Mouse (Mus musculus): ENCODE data around the gene Mmrn2. TPM values are rescaled to one million over a fixed set of nuclear protein-coding genes. Genes with fewer than 3 reads are reported as not detected.
A peak's percentile ranks its signal among the peaks of the same experiment; 100 is the strongest.
"Not testable (repeated sequence)": the region's sequence is repeated elsewhere in the genome, so short reads cannot be mapped to it uniquely, and the experiment has no call there.

Mmrn2 gene
- polyA plus RNA-seq, 1 experiment from 2014 or later = 28.8 TPM

DNA sequence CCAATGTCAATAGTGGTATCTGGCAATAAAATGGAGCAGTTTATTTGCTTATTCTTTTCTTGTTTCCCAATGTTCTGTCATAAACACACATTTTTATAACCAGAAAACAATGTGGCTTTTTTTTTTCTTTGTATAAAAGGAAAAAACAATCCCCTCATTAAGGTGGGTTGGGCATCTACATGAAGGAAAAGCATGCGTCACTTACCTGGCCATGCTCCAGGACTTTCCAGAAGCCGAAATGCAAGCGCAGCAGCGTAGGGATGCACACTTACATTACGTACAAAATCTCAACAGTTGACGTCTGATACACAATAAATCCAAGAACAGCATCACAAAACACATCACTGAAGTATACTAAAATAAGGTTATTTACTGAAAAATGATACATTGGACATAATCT lies 35.5 kb downstream of the Mmrn2 start:
- no peak for ATAC-seq (ENCODE audit: insufficient number of reproducible peaks, insufficient read depth, low FRiP score, low read depth)
- Histone ChIP-seq H3K27me3 (ENCODE audit: control insufficient read depth, insufficient read depth, low read length) (no peaks in the 10 kb centered on the region), H3K4me2 (ENCODE audit: low read length) (no peak overlapping the region), H3K9ac (ENCODE audit: low read length) (no peak overlapping the region), H3K4me1 (ENCODE audit: control insufficient read depth in 2 of 2, insufficient read depth in 2 of 2, low read length in 2 of 2) (no peaks in the 10 kb centered on the region), H3K36me3 (ENCODE audit: control insufficient read depth, insufficient read depth, low read length) (peaks cover 89% of the 10 kb centered on the region), H3K27ac (replicated peaks in 1 of 2; ENCODE audit: control insufficient read depth in 1 of 2, insufficient read depth in 1 of 2, low read depth in 2 of 2, low read length in 2 of 2) (no peak overlapping the region), H3K4me3 (ENCODE audit: control insufficient read depth in 1 of 2, insufficient read depth in 1 of 2, low read depth in 1 of 2, low read length in 2 of 2) (no peak overlapping the region), H3K9me3 (ENCODE audit: control insufficient read depth, low read length) (no peaks in the 10 kb centered on the region)
- WGBS = 94% methylated on average over 6 of the region's 6 CpGs

DNA sequence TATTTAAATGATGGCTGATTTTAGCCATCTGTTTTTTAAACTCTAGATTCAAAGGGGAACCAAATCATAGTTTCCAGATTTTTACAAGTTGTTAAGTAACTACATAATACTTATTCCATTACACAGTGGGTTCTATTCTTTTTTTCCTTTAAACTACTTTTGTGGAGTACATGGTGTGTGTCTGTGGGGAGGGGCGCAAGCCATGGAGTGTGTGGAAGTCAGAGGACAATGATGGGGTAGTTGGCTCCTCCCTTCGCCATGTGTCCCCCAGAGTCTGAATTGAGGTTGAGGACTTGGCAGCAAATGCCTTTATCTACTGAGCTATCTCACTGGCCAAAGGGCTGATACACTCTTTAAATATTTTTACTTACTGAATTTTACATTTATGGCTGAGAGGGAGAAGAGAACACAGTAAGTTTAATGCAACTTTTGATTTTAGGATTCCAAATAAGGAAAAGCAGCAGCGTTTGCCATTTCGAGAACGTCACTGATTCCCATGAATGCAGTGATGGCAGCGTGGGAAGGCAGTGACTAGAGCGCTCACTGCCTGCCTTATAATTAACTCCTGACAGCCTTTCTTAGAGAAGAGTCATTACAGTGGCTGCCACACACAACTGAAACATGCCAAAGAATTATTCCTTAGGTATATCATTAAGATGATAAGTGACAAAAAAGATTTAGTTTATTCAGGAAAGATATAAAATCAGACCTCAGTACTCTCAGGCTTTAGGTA lies 37.1 kb downstream of the Mmrn2 start:
- ATAC-seq (ENCODE audit: insufficient number of reproducible peaks, insufficient read depth, low FRiP score, low read depth) = no peak
- Histone ChIP-seq H3K9ac (ENCODE audit: low read length) (no peak overlapping the region), H3K4me1 (ENCODE audit: control insufficient read depth in 2 of 2, insufficient read depth in 2 of 2, low read length in 2 of 2) (no peaks in the 10 kb centered on the region), H3K4me3 (ENCODE audit: control insufficient read depth in 1 of 2, insufficient read depth in 1 of 2, low read depth in 1 of 2, low read length in 2 of 2) (no peak overlapping the region), H3K9me3 (ENCODE audit: control insufficient read depth, low read length) (no peaks in the 10 kb centered on the region), H3K36me3 (ENCODE audit: control insufficient read depth, insufficient read depth, low read length) (peaks cover 84% of the 10 kb centered on the region), H3K4me2 (ENCODE audit: low read length) (no peak overlapping the region), H3K27ac (replicated peaks in 1 of 2; ENCODE audit: control insufficient read depth in 1 of 2, insufficient read depth in 1 of 2, low read depth in 2 of 2, low read length in 2 of 2) (no peak overlapping the region), H3K27me3 (ENCODE audit: control insufficient read depth, insufficient read depth, low read length) (no peaks in the 10 kb centered on the region)
- WGBS = 85% methylated on average over 7 of the region's 7 CpGs

DNA sequence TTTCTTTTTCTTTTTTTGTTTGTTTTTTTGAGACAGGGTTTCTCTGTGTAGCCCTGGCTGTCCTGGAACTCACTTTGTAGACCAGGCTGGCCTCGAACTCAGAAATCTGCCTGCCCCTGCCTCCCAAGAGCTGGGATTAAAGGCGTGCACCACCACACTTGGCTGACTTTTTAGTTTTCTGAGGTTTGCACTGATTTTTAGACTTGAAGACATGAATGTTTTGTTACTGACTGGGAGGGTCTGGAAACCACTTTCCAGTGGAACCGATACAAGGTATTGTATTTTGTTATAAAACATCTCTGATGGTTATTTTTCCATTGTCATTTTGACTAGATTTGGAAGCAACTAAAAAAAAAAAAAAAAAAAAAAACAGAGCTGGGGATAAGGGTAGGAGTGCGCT lies 41.7 kb downstream of the Mmrn2 start:
- not testable (repeated sequence) for H3K27me3 ChIP-seq (ENCODE audit: control insufficient read depth, insufficient read depth, low read length); H3K9me3 ChIP-seq (ENCODE audit: control insufficient read depth, low read length); H3K4me2 ChIP-seq (ENCODE audit: low read length); H3K4me3 ChIP-seq (ENCODE audit: control insufficient read depth in 1 of 2, insufficient read depth in 1 of 2, low read depth in 1 of 2, low read length in 2 of 2); H3K9ac ChIP-seq (ENCODE audit: low read length); H3K27ac ChIP-seq (replicated peaks in 1 of 2; ENCODE audit: control insufficient read depth in 1 of 2, insufficient read depth in 1 of 2, low read depth in 2 of 2, low read length in 2 of 2); ATAC-seq (ENCODE audit: insufficient number of reproducible peaks, insufficient read depth, low FRiP score, low read depth); H3K4me1 ChIP-seq (ENCODE audit: control insufficient read depth in 2 of 2, insufficient read depth in 2 of 2, low read length in 2 of 2)
- 89% methylated on average over 4 of the region's 4 CpGs for WGBS
- peaks cover 90% of the 10 kb centered on the region for H3K36me3 ChIP-seq (ENCODE audit: control insufficient read depth, insufficient read depth, low read length)

DNA sequence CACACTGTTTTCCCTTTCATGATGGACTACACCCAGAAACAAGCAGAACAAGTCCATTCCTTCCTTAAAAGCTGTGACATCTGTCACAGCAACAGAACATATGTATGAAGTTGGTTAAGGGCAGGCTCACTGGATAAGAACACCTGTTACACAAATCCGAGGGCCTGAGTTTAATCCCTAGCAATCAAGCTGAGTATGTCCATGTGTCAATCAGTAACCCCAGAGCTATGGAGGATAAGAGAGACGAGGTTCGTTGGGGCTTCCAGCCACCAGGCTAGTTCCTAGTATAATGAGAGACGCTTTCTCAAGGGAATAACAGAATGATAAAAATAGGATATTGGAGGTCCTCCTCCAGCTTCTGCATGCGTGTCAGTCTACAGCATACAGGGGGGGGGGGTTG lies 42.2 kb downstream of the Mmrn2 start:
- H3K4me1 ChIP-seq (ENCODE audit: control insufficient read depth in 2 of 2, insufficient read depth in 2 of 2, low read length in 2 of 2) = no peaks in the 10 kb centered on the region
- H3K9me3 ChIP-seq (ENCODE audit: control insufficient read depth, low read length) = no peaks in the 10 kb centered on the region
- 74% methylated on average over 5 of the region's 5 CpGs for WGBS
- H3K27ac ChIP-seq (replicated peaks in 1 of 2; ENCODE audit: control insufficient read depth in 1 of 2, insufficient read depth in 1 of 2, low read depth in 2 of 2, low read length in 2 of 2) = no peak overlapping the region
- no peak overlapping the region for H3K9ac ChIP-seq (ENCODE audit: low read length)
- ATAC-seq (ENCODE audit: insufficient number of reproducible peaks, insufficient read depth, low FRiP score, low read depth) = no peak
- no peaks in the 10 kb centered on the region for H3K27me3 ChIP-seq (ENCODE audit: control insufficient read depth, insufficient read depth, low read length)
- H3K4me2 ChIP-seq (ENCODE audit: low read length) = no peak overlapping the region
- H3K4me3 ChIP-seq (ENCODE audit: control insufficient read depth in 1 of 2, insufficient read depth in 1 of 2, low read depth in 1 of 2, low read length in 2 of 2) = no peak overlapping the region
- peaks cover 92% of the 10 kb centered on the region for H3K36me3 ChIP-seq (ENCODE audit: control insufficient read depth, insufficient read depth, low read length)

DNA sequence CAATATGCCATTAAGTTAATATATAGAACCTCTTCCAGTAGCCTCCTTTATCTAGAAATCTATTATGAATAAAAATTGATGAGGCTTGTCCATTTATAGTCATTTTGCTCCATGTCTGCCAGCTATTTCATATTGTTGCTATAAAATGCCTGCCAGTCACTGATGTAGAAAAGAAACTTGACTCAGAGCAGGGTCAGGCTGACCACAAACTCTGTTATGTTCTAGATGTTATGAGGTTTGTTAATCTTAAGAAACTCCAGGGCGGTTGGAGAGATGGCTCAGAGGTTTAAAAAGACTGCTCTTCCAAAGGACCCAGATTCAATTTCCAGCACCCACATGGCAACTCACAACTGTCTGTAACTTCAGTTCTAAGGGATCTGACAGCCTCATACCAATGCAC lies 45.8 kb downstream of the Mmrn2 start:
- peaks cover 93% of the 10 kb centered on the region for H3K36me3 ChIP-seq (ENCODE audit: control insufficient read depth, insufficient read depth, low read length)
- H3K4me1 ChIP-seq (ENCODE audit: control insufficient read depth in 2 of 2, insufficient read depth in 2 of 2, low read length in 2 of 2) = no peaks in the 10 kb centered on the region

DNA sequence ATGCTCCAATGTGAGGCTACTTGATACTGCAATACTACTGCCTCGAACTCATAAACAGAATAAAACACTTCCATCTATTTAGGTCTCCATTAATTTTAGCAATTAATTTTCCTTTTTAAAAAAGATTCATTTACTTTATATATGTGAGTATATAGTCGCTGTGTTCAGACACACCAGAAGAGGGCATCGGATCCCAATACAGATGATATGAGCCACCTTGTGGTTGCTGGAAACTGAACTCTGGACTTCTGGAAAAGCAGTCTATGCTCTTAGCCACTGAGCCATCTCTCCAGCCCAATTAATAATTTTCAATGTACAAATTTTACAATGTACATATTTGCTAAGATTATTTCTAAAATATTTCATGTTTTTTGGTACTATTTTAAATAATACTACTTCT lies 53.0 kb downstream of the Mmrn2 start:
- H3K4me2 ChIP-seq (ENCODE audit: low read length) = no peak overlapping the region
- 95% methylated on average over 3 of the region's 3 CpGs for WGBS
- no peaks in the 10 kb centered on the region for H3K9me3 ChIP-seq (ENCODE audit: control insufficient read depth, low read length)
- H3K4me3 ChIP-seq (ENCODE audit: control insufficient read depth in 1 of 2, insufficient read depth in 1 of 2, low read depth in 1 of 2, low read length in 2 of 2) = no peak overlapping the region
- no peak for ATAC-seq (ENCODE audit: insufficient number of reproducible peaks, insufficient read depth, low FRiP score, low read depth)
- H3K36me3 ChIP-seq (ENCODE audit: control insufficient read depth, insufficient read depth, low read length) = peaks cover 90% of the 10 kb centered on the region
- H3K9ac ChIP-seq (ENCODE audit: low read length) = no peak overlapping the region
- no peaks in the 10 kb centered on the region for H3K4me1 ChIP-seq (ENCODE audit: control insufficient read depth in 2 of 2, insufficient read depth in 2 of 2, low read length in 2 of 2)
- no peaks in the 10 kb centered on the region for H3K27me3 ChIP-seq (ENCODE audit: control insufficient read depth, insufficient read depth, low read length)
- no peak overlapping the region for H3K27ac ChIP-seq (replicated peaks in 1 of 2; ENCODE audit: control insufficient read depth in 1 of 2, insufficient read depth in 1 of 2, low read depth in 2 of 2, low read length in 2 of 2)

More for the DNA sequence above, 45.8 kb downstream of the Mmrn2 start:
- Histone ChIP-seq H3K4me3 (ENCODE audit: control insufficient read depth in 1 of 2, insufficient read depth in 1 of 2, low read depth in 1 of 2, low read length in 2 of 2) (no peak overlapping the region), H3K9me3 (ENCODE audit: control insufficient read depth, low read length) (no peaks in the 10 kb centered on the region), H3K27me3 (ENCODE audit: control insufficient read depth, insufficient read depth, low read length) (no peaks in the 10 kb centered on the region), H3K9ac (ENCODE audit: low read length) (no peak overlapping the region), H3K27ac (replicated peaks in 1 of 2; ENCODE audit: control insufficient read depth in 1 of 2, insufficient read depth in 1 of 2, low read depth in 2 of 2, low read length in 2 of 2) (no peak overlapping the region), H3K4me2 (ENCODE audit: low read length) (no peak overlapping the region)
- WGBS = 100% methylated on average over 1 of the region's 1 CpGs
- ATAC-seq (ENCODE audit: insufficient number of reproducible peaks, insufficient read depth, low FRiP score, low read depth) = no peak

DNA sequence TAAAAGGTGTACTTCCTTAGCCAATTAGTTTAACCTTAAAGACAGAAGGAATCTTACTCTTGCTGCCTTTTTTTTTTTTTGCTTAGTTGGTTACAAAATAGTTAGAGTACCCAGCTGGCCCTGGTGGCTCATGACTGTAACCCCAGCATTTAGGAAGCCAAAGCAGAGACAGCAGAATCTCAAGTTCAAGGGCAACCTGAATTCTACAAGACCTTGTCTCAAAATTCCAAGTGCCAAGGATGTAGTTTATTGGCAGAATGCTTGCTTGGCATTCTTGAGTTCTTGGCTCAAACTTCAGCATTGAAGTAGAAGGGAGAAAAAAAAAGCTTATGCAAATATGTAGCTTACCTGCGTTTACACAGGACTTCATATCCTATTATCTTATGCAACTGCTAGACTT lies 53.8 kb downstream of the Mmrn2 start:
- no peaks in the 10 kb centered on the region for H3K27me3 ChIP-seq (ENCODE audit: control insufficient read depth, insufficient read depth, low read length)
- H3K27ac ChIP-seq (replicated peaks in 1 of 2; ENCODE audit: control insufficient read depth in 1 of 2, insufficient read depth in 1 of 2, low read depth in 2 of 2, low read length in 2 of 2) = no peak overlapping the region
- ATAC-seq (ENCODE audit: insufficient number of reproducible peaks, insufficient read depth, low FRiP score, low read depth) = no peak
- no peak overlapping the region for H3K4me3 ChIP-seq (ENCODE audit: control insufficient read depth in 1 of 2, insufficient read depth in 1 of 2, low read depth in 1 of 2, low read length in 2 of 2)
- 91% methylated on average over 1 of the region's 1 CpGs for WGBS
- H3K4me1 ChIP-seq (ENCODE audit: control insufficient read depth in 2 of 2, insufficient read depth in 2 of 2, low read length in 2 of 2) = no peaks in the 10 kb centered on the region
- peaks cover 85% of the 10 kb centered on the region for H3K36me3 ChIP-seq (ENCODE audit: control insufficient read depth, insufficient read depth, low read length)
- H3K9ac ChIP-seq (ENCODE audit: low read length) = no peak overlapping the region
- H3K9me3 ChIP-seq (ENCODE audit: control insufficient read depth, low read length) = no peaks in the 10 kb centered on the region
- H3K4me2 ChIP-seq (ENCODE audit: low read length) = no peak overlapping the region

DNA sequence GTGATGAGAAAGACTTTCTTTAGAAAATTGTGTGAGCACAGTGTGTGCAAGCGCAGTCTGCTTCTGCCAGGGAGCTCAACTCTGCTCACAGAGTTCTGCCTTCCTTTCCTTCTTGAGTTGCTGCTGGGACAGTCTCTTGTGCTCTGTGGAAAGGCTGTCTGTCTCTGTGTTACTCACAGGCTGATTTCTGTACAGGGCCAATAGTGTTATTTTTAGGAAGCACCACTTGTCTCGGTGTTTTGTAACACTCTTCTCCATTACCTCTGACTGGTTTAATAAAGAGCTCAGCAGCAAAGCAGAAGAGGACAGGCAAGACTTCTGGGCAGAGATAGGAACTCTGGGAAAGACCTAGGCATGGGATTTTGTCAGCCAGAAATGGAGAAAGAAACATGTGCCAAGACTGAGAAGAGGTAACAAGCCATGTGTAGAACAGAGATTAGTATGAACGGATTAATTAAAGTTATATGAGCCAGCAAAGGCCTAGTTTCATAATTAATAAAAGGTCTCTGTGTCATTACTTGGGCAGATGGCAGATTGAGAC lies 65.3 kb downstream of the Mmrn2 start:
- H3K36me3 ChIP-seq (ENCODE audit: control insufficient read depth, insufficient read depth, low read length) = peaks cover 65% of the 10 kb centered on the region
- 0 out of 2 replicates have a peak, but pooled peaks have one; percentile 50 for ATAC-seq (ENCODE audit: insufficient number of reproducible peaks, insufficient read depth, low FRiP score, low read depth)
- H3K4me3 ChIP-seq (ENCODE audit: control insufficient read depth in 1 of 2, insufficient read depth in 1 of 2, low read depth in 1 of 2, low read length in 2 of 2) = no peak overlapping the region
- peaks cover 5 to 20% of the 10 kb centered on the region in 2 experiments for H3K4me1 ChIP-seq (ENCODE audit: control insufficient read depth in 2 of 2, insufficient read depth in 2 of 2, low read length in 2 of 2)
- peak overlapping the region; percentile 24 to 70; a peak in 3 of 4 replicates for H3K27ac ChIP-seq (replicated peaks in 1 of 2; ENCODE audit: control insufficient read depth in 1 of 2, insufficient read depth in 1 of 2, low read depth in 2 of 2, low read length in 2 of 2)
- H3K27me3 ChIP-seq (ENCODE audit: control insufficient read depth, insufficient read depth, low read length) = no peaks in the 10 kb centered on the region
- no peak overlapping the region for H3K9ac ChIP-seq (ENCODE audit: low read length)
- H3K9me3 ChIP-seq (ENCODE audit: control insufficient read depth, low read length) = no peaks in the 10 kb centered on the region
- no peak overlapping the region for H3K4me2 ChIP-seq (ENCODE audit: low read length)
- 51% methylated on average over 3 of the region's 3 CpGs for WGBS

All from heart, embryonic 14.5 days (tissue).